Mouse (Mus musculus): ENCODE measurements around the gene Rnase4.

DNA sequence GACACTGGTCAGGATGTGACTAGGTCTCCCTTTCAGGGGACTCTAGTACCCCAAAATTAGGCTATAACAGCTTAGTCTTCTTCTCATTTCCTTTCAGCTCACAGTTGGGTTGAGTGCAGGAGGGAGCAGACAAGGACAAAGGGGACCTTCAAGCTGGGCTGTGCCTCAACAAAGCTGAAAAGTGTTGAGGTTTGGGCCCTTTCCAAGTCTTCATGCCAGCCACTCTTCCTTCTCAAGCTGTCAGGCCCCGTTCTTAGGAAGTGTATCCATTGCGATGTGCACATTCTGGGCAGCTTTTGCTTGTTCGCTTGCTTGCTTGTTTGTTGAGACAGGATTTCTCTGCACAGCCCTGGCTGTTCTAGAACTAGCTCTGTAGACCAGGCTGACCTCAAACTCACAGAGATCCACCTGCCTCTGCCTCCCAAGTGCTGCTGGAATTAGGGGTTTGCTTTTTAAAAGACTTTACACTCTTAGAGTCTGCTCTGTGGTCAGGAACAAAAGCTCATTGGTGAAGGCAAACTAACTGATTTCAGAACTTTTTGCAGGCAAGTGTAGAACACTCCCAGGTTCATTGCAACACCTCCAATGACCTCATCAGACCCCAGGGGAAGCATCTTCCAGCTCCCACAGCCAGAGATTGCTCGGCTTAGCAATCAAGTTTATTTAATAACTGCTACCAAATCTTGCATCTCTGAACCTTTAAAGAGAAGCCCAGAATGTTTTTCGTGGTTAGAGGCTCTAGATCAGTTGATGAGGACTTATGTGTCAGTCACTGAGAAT, 3.4 kb downstream of the Rnase4 start:
- TF ChIP-seq GATA1 (IDR thresholded peaks at IDR 0.05; ENCODE audit: low read length): no peak
- TF ChIP-seq TAL1 (IDR thresholded peaks at IDR 0.05; ENCODE audit: low read length): no peak

Measured in erythroblast, embryonic 14.5 days (primary cell).